In genomic region chr1:35385430-35385829, GRCm38 (mm10) we compare ENCODE assay signal across 8 mouse cellular contexts.
DNase-seq lines count a peak whose midpoint lies in the region; ATAC-seq and TF ChIP-seq lines count a peak whose summit lies in the region.

No protein-coding gene starts in this region.

- no peaks in the 10 kb centered on the region for H3K9me3 ChIP-seq in lung, embryonic 14.5 days (ENCODE audit: low read depth, low read length)

- H3K4me1 ChIP-seq in heart, adult 2 months (ENCODE audit: control insufficient read depth, insufficient read depth, low read length): peaks cover 3% of the 10 kb centered on the region
- H3K4me1 ChIP-seq in lung, embryonic 14.5 days (ENCODE audit: insufficient read depth): no peaks in the 10 kb centered on the region

- 30% methylated on average over 9 of the region's 9 CpGs for WGBS in heart, adult 2 months
- 28% methylated on average over 9 of the region's 9 CpGs for WGBS in lung, embryonic 14.5 days

- no peaks in the 10 kb centered on the region for H3K27me3 ChIP-seq in heart, adult 2 months (ENCODE audit: control insufficient read depth, insufficient read depth, low read length)
- no peaks in the 10 kb centered on the region for H3K27me3 ChIP-seq in lung, embryonic 14.5 days (ENCODE audit: insufficient read depth, low read length)

- ATAC-seq in lung, embryonic 14.5 days (ENCODE audit: insufficient read depth): no peak

- no peak overlapping the region for H3K4me3 ChIP-seq in heart, adult 2 months
- H3K4me3 ChIP-seq in lung, embryonic 14.5 days (ENCODE audit: low read depth, low read length): no peak overlapping the region

- no peaks in the 10 kb centered on the region for H3K79me2 ChIP-seq in heart, adult 2 months (replicated peaks; ENCODE audit: control insufficient read depth, insufficient read depth, low read length)

- no peak for TF ChIP-seq POLR2A in heart, adult 2 months (IDR thresholded peaks at IDR 0.05; ENCODE audit: insufficient read depth, low read depth, low read length)

- no peak overlapping the region for H3K27ac ChIP-seq in heart, adult 2 months
- no peak overlapping the region for H3K27ac ChIP-seq in lung, embryonic 14.5 days (ENCODE audit: low read depth)

- peak; percentile 31 for DNase-seq in 3T3-L1 (ENCODE audit: low read depth, low spot score)
- peak; percentile 23 for DNase-seq in T-cell, adult 2 months (ENCODE audit: low spot score)
- peak; percentile 83 to 84 for DNase-seq in cerebellum, postnatal 36 days
- DNase-seq in heart, adult 2 months: peak; percentile 70 to 76
- peak; percentile 59 for DNase-seq in kidney, postnatal 14 days
- peak; percentile 81 for DNase-seq in lung, embryonic 14.5 days
- peak; percentile 44 to 84 for DNase-seq in right cerebral cortex, postnatal 10 days (ENCODE audit: low spot score in 2 of 2)
- peak; percentile 59 to 68 for DNase-seq in urinary bladder, postnatal 36 days (ENCODE audit: low spot score in 2 of 2)

- H3K4me2 ChIP-seq in lung, embryonic 14.5 days: no peak overlapping the region

- H3K36me3 ChIP-seq in heart, adult 2 months (ENCODE audit: control insufficient read depth, insufficient read depth, low read length): no peaks in the 10 kb centered on the region
- no peaks in the 10 kb centered on the region for H3K36me3 ChIP-seq in lung, embryonic 14.5 days (ENCODE audit: insufficient read depth)

- no peak overlapping the region for H3K9ac ChIP-seq in heart, adult 2 months (ENCODE audit: low read depth, low read length)
- H3K9ac ChIP-seq in lung, embryonic 14.5 days: no peak overlapping the region

- no peak for TF ChIP-seq EP300 in heart, adult 2 months (IDR thresholded peaks at IDR 0.05; ENCODE audit: insufficient read depth, low read depth, low read length)

- TF ChIP-seq CTCF in heart, adult 2 months (IDR thresholded peaks at IDR 0.05): peak; percentile 88
- TF ChIP-seq CTCF in lung, embryonic 14.5 days (IDR thresholded peaks at IDR 0.05; ENCODE audit: low read depth): peak; percentile 93

- intact Hi-C loops in heart, adult 2 months (cut with DNase I): no loop called here

Comparison
In these comparisons a context has a peak if more than half of its experiments do, and no peak if none do; other contexts are left out.
1. DNase-seq: peak in every context shown above with its lines; median percentile 84 in cerebellum, postnatal 36 days; 81 in lung, embryonic 14.5 days; 73 in heart, adult 2 months; 64 in right cerebral cortex, postnatal 10 days; 64 in urinary bladder, postnatal 36 days; 59 in kidney, postnatal 14 days; 31 in 3T3-L1; 23 in T-cell, adult 2 months.